In genomic region chr5:103624831-103625230, GRCm38 (mm10) we compare ENCODE assay signal across 34 mouse cellular contexts. TPM values are rescaled to one million over a fixed set of nuclear protein-coding genes. Genes with fewer than 3 reads are reported as not detected.
"Had no signal": no experiment of that assay in that cellular context is flagged by ENCODE, and none has a peak within 500 bp of the region (broad histone marks: within the 10 kb centered on the region; RNA-seq: fewer than 3 reads in every experiment).

No protein-coding gene starts in this region.

- H3K4me1 ChIP-seq: liver, embryonic 12.5 days had no signal

- H3K4me3 ChIP-seq: gastrocnemius, adult 2 months; heart, embryonic 12.5 days; hindbrain, embryonic 13.5 days; hindbrain, embryonic 15.5 days; intestine, embryonic 15.5 days; layer of hippocampus, adult 2 months; limb, embryonic 13.5 days; limb, embryonic 15.5 days; liver, embryonic 12.5 days had no signal

- DNase-seq: gastrocnemius, adult 2 months; gastrocnemius, postnatal 14 days; gastrocnemius, postnatal 36 days; heart, postnatal 14 days; heart, postnatal 36 days; kidney, adult 18-20 months; kidney, adult 8-10 months; kidney, postnatal 10 days; kidney, postnatal 25 days; kidney, postnatal 4 days; layer of hippocampus, adult 9-11 months; layer of hippocampus, postnatal 36 days; left cerebral cortex, postnatal 4 days had no signal

- H3K27ac ChIP-seq: hindbrain, embryonic 13.5 days; hindbrain, embryonic 15.5 days; hindbrain, postnatal 0 days; intestine, embryonic 15.5 days; layer of hippocampus, adult 2 months; limb, embryonic 13.5 days; limb, embryonic 15.5 days; liver, embryonic 12.5 days had no signal

- ATAC-seq: hindbrain, postnatal 0 days; intestine, embryonic 15.5 days; intestine, postnatal 0 days; liver, embryonic 12.5 days had no signal

RNA-seq across cellular contexts. Expression of gene Slc10a6, which starts 4.4 kb away (rescaled TPM):
- total RNA-seq: hematopoietic stem cell, adult 5-6 weeks; layer of hippocampus, postnatal 36 days; left cerebral cortex, adult 18-20 months; left cerebral cortex, adult 8-10 months; left cerebral cortex, postnatal 25 days; left cerebral cortex, postnatal 4 days had no signal
- polyA plus RNA-seq: kidney, embryonic 14.5 days; limb, embryonic 13.5 days; liver, embryonic 12.5 days had no signal

RNA-seq across cellular contexts. Expression of gene 1700016H13Rik, which starts 31.0 kb away (rescaled TPM):
- total RNA-seq: heart, adult 18-20 months; heart, postnatal 14 days; heart, postnatal 36 days; hematopoietic stem cell, adult 5-6 weeks; layer of hippocampus, adult 2 months; layer of hippocampus, postnatal 14 days; layer of hippocampus, postnatal 36 days; left cerebral cortex, adult 18-20 months; left cerebral cortex, adult 8-10 months; left cerebral cortex, postnatal 10 days; left cerebral cortex, postnatal 25 days; liver, adult 2 months had no signal
- polyA plus RNA-seq: frontal cortex, adult 2 months; hindbrain, embryonic 11.5 days; hindbrain, postnatal 0 days; limb, embryonic 13.5 days; liver, adult 2 months; liver, embryonic 12.5 days had no signal
